Mouse (Mus musculus) embryonic facial prominence, embryonic 11.5 days (tissue): ENCODE results near the gene D630045J12Rik. TPM values are rescaled to one million over a fixed set of nuclear protein-coding genes. Genes with fewer than 3 reads are reported as not detected.

Source experiments
- ATAC-seq: fragments of 200-750 bp; cut with Nextera tagmentation; replicated peaks from 2 replicates; pipeline ENCODE4 v1.8.0; 2017; ENCODE audit warnings: low read depth; ENCODE audit not compliant: insufficient number of reproducible peaks, low FRiP score, low TSS enrichment
- DNase-seq: peaks from one replicate; pipeline ENCODE4 v3.0.0-alpha.2; 2015; ENCODE audit warnings: low spot score
- H3K27ac ChIP-seq: fragments of 300-500 bp; sonication (generic); replicated peaks from 2 replicates; pipeline ENCODE4 v1.5.1; 2014; ENCODE audit warnings: mild to moderate bottlenecking, low read depth, low read length, control low read depth
- H3K27me3 ChIP-seq: fragments of 300-500 bp; sonication (generic); 2 replicates; pipeline ENCODE4 v1.6.1; 2014; ENCODE audit warnings: mild to moderate bottlenecking, low read length, moderate library complexity, mixed read lengths; ENCODE audit not compliant: control insufficient read depth, insufficient read depth
- H3K36me3 ChIP-seq: fragments of 300-500 bp; sonication (generic); replicated peaks from 2 replicates; pipeline ENCODE4 v1.6.1; 2014; ENCODE audit warnings: low read depth, mild to moderate bottlenecking, low read length, moderate library complexity, mixed read lengths; ENCODE audit not compliant: control insufficient read depth, insufficient read depth
- H3K4me1 ChIP-seq: fragments of 300-500 bp; sonication (generic); 2 replicates; pipeline ENCODE4 v1.6.1; 2014; ENCODE audit warnings: low read length, mixed read lengths; ENCODE audit not compliant: control insufficient read depth, insufficient read depth
- H3K4me2 ChIP-seq: fragments of 300-500 bp; sonication (generic); 2 replicates; pipeline ENCODE4 v1.6.1; 2014; ENCODE audit warnings: low read depth, mild to moderate bottlenecking, control low read depth, low read length, moderate library complexity
- H3K4me3 ChIP-seq: fragments of 300-500 bp; sonication (generic); 2 replicates; pipeline ENCODE4 v1.5.1; 2014; ENCODE audit warnings: low read depth, low read length, control low read depth
- H3K9ac ChIP-seq: fragments of 300-500 bp; sonication (generic); replicated peaks from 2 replicates; pipeline ENCODE4 v1.6.1; 2014; ENCODE audit warnings: mild to moderate bottlenecking, control low read depth, low read length
- H3K9me3 ChIP-seq: fragments of 300-500 bp; sonication (generic); replicated peaks from 2 replicates; pipeline ENCODE4 v1.6.1; 2016; ENCODE audit warnings: mild to moderate bottlenecking, low read length, inconsistent platforms, mixed read lengths; ENCODE audit not compliant: control insufficient read depth
- WGBS: fragments of 180-500 bp; shearing (Covaris S2); extraction: QIAGEN DNeasy Blood & Tissue Kit; methylation state at CpG from one replicate; pipeline ENCODE4 v1.1.7; 2014; 5-methylcytosine and 5-hydroxymethylcytosine counted together
- polyA plus RNA-seq: library from polyadenylated mRNA; unstranded; fragments of >200 nt; fragmentation: Nextera tagmentation; extraction: Ambion mirVana; gene quantifications from 2 replicates; pipeline ENCODE4 v1.2.1, GENCODE M21; 2014

Gene D630045J12Rik
- polyA plus RNA-seq: 8.8 and 10.2 TPM in 2 replicates

DNA sequence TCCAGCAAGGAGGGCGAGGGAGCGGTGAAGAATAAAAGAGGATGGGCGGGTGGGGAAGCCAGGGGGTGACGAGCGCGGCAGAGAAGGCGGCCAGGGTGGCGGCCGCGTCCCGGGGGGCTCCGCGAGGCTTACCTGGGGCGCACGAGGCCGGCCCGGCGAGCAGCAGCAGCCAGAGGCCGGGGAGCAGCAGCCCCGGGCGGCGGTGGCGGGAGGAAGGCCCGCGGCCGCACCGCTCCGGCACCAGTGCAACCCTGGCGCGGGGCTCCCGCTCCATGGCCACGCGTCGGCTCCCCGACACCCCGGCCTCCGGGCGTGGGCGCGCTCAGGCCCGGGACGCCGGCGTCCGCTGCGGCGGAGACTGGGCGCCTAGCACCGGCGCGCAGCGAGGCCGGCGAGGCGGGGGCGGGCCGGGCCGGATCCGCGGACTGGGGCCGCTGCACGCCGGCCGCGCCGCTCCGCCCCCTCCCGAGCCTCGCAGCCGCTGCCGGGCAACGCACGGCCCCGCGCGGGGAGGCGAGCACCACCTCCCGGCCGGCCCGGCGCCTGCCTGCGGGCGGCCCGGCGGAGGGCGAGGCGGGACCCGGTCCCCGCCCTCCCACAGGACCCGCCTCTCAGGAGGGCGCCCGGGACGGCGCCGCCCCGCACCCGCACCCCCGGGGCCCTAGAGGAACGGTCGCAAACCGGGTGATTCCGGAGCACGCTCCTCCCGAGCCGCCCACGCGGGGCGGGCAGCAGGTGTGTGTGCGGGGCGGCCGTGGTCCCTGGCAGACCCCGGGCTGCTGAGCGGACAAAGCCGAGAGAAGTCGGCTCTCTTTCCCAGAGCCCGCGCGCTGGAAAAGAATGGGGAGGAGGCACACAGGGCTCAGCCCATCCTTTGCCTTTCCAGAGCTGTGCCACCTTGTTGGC is at the start of gene D630045J12Rik:
Gene D630045J12Rik, minus strand, starts transcription at position 274 of the 906 bp plus-strand sequence.
- DNase-seq (peak; percentile 87), ATAC-seq (peak; percentile 92)
- H3K36me3 ChIP-seq: no peaks in the 10 kb centered on the region
- H3K4me3 ChIP-seq: peak within 1 kb of the TSS; percentile 89
- no peaks in the 10 kb centered on the region for H3K9me3 ChIP-seq
- H3K4me2 ChIP-seq: peak within 1 kb of the TSS; percentile 72
- H3K27me3 ChIP-seq: no peaks in the 10 kb centered on the region
- H3K9ac ChIP-seq: peak within 1 kb of the TSS; percentile 97
- H3K27ac ChIP-seq: peak within 1 kb of the TSS; percentile 81
- peaks cover 10% of the 10 kb centered on the region for H3K4me1 ChIP-seq
- under 1% methylated on average over 77 of the region's 118 CpGs for WGBS

- peak within 1 kb of the TSS; percentile 73 for H3K4me2 ChIP-seq
- under 1% methylated on average over 65 of the region's 70 CpGs for WGBS
- no peaks in the 10 kb centered on the region for H3K27me3 ChIP-seq
- no peaks in the 10 kb centered on the region; the same call in 1 of the 2 replicates for H3K36me3 ChIP-seq
- peak within 1 kb of the TSS; percentile 99 for H3K9ac ChIP-seq
- H3K9me3 ChIP-seq: no peaks in the 10 kb centered on the region
- ATAC-seq: peak; percentile 98
- H3K27ac ChIP-seq: peak within 1 kb of the TSS; percentile 98
- peak within 1 kb of the TSS; percentile 87 for H3K4me3 ChIP-seq
- H3K4me1 ChIP-seq: no peaks in the 10 kb centered on the region
- peak; percentile 92 for DNase-seq
Observed at GRCm38 (mm10) chr6:38298761-38299401, 45.1 kb upstream of the D630045J12Rik start, which contains the start of gene Zc3hav1l. TSS of gene Zc3hav1l (minus strand) at chr6:38299259.

GRCm38 (mm10) chr6:38298246-38298635 is 44.4 kb upstream of the D630045J12Rik start:
- peak; percentile 75 for DNase-seq
- no peaks in the 10 kb centered on the region for H3K27me3 ChIP-seq
- under 1% methylated on average over 10 of the region's 10 CpGs for WGBS
- peak overlapping the region; percentile 73 for H3K4me2 ChIP-seq
- H3K4me1 ChIP-seq: no peaks in the 10 kb centered on the region
- no peaks in the 10 kb centered on the region; the same call in 1 of the 2 replicates for H3K36me3 ChIP-seq
- peak overlapping the region; percentile 87 for H3K4me3 ChIP-seq
- H3K9me3 ChIP-seq: no peaks in the 10 kb centered on the region
- H3K9ac ChIP-seq: peak overlapping the region; percentile 99
- peak overlapping the region; percentile 98 for H3K27ac ChIP-seq
- ATAC-seq: no peak

- 40% methylated on average over 12 of the region's 12 CpGs for WGBS
- ATAC-seq (no peak), DNase-seq (no peak)
- Histone ChIP-seq H3K27me3 (no peaks in the 10 kb centered on the region), H3K27ac (peak overlapping the region; percentile 98; the same call in 1 of the 2 replicates), H3K36me3 (no peaks in the 10 kb centered on the region; the same call in 1 of the 2 replicates), H3K4me2 (peak overlapping the region; percentile 73), H3K4me3 (peak overlapping the region; percentile 87), H3K4me1 (no peaks in the 10 kb centered on the region), H3K9me3 (no peaks in the 10 kb centered on the region), H3K9ac (peak overlapping the region; percentile 99)
Observed at GRCm38 (mm10) chr6:38297580-38298245, 43.9 kb upstream of the D630045J12Rik start.

GRCm38 (mm10) chr6:38293708-38294107 is 39.9 kb upstream of the D630045J12Rik start:
- H3K4me1 ChIP-seq: no peaks in the 10 kb centered on the region
- WGBS: 58% methylated on average over 3 of the region's 3 CpGs
- DNase-seq (no peak), ATAC-seq (no peak)
- H3K27me3 ChIP-seq: no peaks in the 10 kb centered on the region
- no peak overlapping the region for H3K4me3 ChIP-seq
- H3K9me3 ChIP-seq: no peaks in the 10 kb centered on the region
- H3K4me2 ChIP-seq: no peak overlapping the region
- H3K27ac ChIP-seq: no peak overlapping the region
- H3K36me3 ChIP-seq: no peaks in the 10 kb centered on the region; the same call in none of the 2 replicates
- H3K9ac ChIP-seq: no peak overlapping the region

GRCm38 (mm10) chr6:38292871-38293646 is 39.2 kb upstream of the D630045J12Rik start:
- H3K4me1 ChIP-seq: no peaks in the 10 kb centered on the region
- H3K27me3 ChIP-seq: no peaks in the 10 kb centered on the region
- H3K27ac ChIP-seq: no peak overlapping the region
- WGBS: 43% methylated on average over 11 of the region's 11 CpGs
- DNase-seq (no peak), ATAC-seq (no peak)
- no peak overlapping the region for H3K9ac ChIP-seq
- H3K9me3 ChIP-seq: no peaks in the 10 kb centered on the region
- no peaks in the 10 kb centered on the region; the same call in none of the 2 replicates for H3K36me3 ChIP-seq
- H3K4me2 ChIP-seq: no peak overlapping the region
- no peak overlapping the region for H3K4me3 ChIP-seq

GRCm38 (mm10) chr6:38284422-38284821 is 30.6 kb upstream of the D630045J12Rik start:
- no peak overlapping the region for H3K4me2 ChIP-seq
- no peaks in the 10 kb centered on the region for H3K4me1 ChIP-seq
- DNase-seq (no peak), ATAC-seq (no peak)
- no peak overlapping the region for H3K27ac ChIP-seq
- no peaks in the 10 kb centered on the region for H3K27me3 ChIP-seq
- no peak overlapping the region for H3K9ac ChIP-seq
- peaks cover 2% of the 10 kb centered on the region for H3K36me3 ChIP-seq
- no peaks in the 10 kb centered on the region for H3K9me3 ChIP-seq
- no peak overlapping the region for H3K4me3 ChIP-seq
- WGBS: 97% methylated on average over 19 of the region's 19 CpGs
